Mouse (Mus musculus): ENCODE measurements around the gene C330007P06Rik. TPM values are rescaled to one million over a fixed set of nuclear protein-coding genes. Genes with fewer than 3 reads are reported as not detected.

C330007P06Rik gene
- polyA plus RNA-seq, 1 experiment, result 6.3 TPM

DNA sequence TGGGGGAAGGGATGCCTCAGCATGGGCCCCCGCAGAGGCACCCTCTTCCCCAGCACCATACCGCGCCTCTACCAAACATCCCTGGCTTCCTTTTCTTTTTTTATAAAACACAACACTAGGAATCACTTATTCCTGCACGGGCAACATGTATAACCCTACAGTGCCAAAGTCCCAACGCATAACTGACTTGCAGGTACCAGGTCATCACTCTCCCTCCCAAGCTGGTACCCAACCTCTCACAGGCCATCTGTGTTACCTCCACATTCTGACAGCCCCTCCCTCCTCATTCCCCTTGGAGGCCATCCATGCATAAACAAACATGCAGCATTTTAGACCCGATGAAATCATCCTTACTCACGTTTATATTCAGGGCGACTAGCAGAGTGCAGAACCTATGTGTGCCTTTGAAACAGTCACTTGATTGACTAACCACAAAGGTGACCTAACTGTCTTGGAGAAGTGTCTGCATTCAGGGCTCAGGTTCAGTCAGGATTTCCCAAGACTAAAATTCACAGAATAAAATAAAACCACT lies 57.5 kb downstream of the C330007P06Rik start:
- Histone ChIP-seq H3K79me2 (ENCODE audit: control insufficient read depth, insufficient read depth) (no peaks in the 10 kb centered on the region), H3K27me3 (ENCODE audit: control insufficient read depth, insufficient read depth, insufficient read length) (no peaks in the 10 kb centered on the region), H3K4me3 (ENCODE audit: insufficient read depth, poor library complexity, severe bottlenecking) (no peak overlapping the region), H3K36me3 (ENCODE audit: control insufficient read depth, insufficient read depth) (no peaks in the 10 kb centered on the region), H3ac (ENCODE audit: control insufficient read depth, insufficient read length, low read depth) (no peak overlapping the region), H3K79me3 (ENCODE audit: low read depth) (no peaks in the 10 kb centered on the region)
- no peak for TF ChIP-seq CEBPB (IDR thresholded peaks at IDR 0.05; ENCODE audit: low read depth)
- no peak for TF ChIP-seq FOSL1 (IDR thresholded peaks at IDR 0.05; ENCODE audit: insufficient read depth, low read length, poor library complexity, severe bottlenecking)
- TF ChIP-seq USF1 (IDR thresholded peaks at IDR 0.05; ENCODE audit: low read depth), result no peak
- TF ChIP-seq MAX (IDR thresholded peaks at IDR 0.05), result no peak
- TF ChIP-seq MYOG (IDR thresholded peaks at IDR 0.05; ENCODE audit: control insufficient read depth, extremely low read depth, insufficient read length), result no peak
- no peak for TF ChIP-seq MYOD1 (IDR thresholded peaks at IDR 0.05; ENCODE audit: control insufficient read depth, insufficient read length, low read depth)
- TF ChIP-seq CTCF (IDR thresholded peaks at IDR 0.05; ENCODE audit: control insufficient read depth, insufficient read depth, insufficient read length), result no peak

DNA sequence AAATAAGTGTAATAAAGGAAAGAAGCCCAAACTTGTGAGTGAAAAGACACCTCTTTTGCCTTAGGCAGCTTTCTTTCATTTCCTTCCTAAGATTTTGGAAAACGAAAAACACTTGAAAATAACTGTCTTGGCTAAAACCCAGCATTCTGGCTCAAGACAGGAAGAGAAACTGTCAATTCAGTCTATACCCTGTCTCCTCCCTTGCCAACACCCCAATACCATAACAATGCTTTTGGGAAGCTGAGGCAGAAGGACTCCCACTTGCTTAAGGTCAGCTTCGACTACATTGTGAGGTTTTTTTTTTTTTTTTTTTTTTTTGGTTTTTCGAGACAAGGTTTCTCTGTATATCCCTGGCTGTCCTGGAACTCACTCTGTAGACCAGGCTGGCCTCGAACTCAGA lies 58.5 kb downstream of the C330007P06Rik start:
- Histone ChIP-seq H3K4me3 (ENCODE audit: insufficient read depth, poor library complexity, severe bottlenecking) (no peak overlapping the region), H3K79me2 (ENCODE audit: control insufficient read depth, insufficient read depth) (no peaks in the 10 kb centered on the region), H3ac (ENCODE audit: control insufficient read depth, insufficient read length, low read depth) (no peak overlapping the region), H3K27me3 (ENCODE audit: control insufficient read depth, insufficient read depth, insufficient read length) (no peaks in the 10 kb centered on the region), H3K36me3 (ENCODE audit: control insufficient read depth, insufficient read depth) (no peaks in the 10 kb centered on the region), H3K79me3 (ENCODE audit: low read depth) (no peaks in the 10 kb centered on the region)
- TF ChIP-seq MAX (IDR thresholded peaks at IDR 0.05) (no peak), CTCF (IDR thresholded peaks at IDR 0.05; ENCODE audit: control insufficient read depth, insufficient read depth, insufficient read length) (no peak), MYOD1 (IDR thresholded peaks at IDR 0.05; ENCODE audit: control insufficient read depth, insufficient read length, low read depth) (no peak), MYOG (IDR thresholded peaks at IDR 0.05; ENCODE audit: control insufficient read depth, extremely low read depth, insufficient read length) (no peak), CEBPB (IDR thresholded peaks at IDR 0.05; ENCODE audit: low read depth) (no peak), USF1 (IDR thresholded peaks at IDR 0.05; ENCODE audit: low read depth) (no peak), FOSL1 (IDR thresholded peaks at IDR 0.05; ENCODE audit: insufficient read depth, low read length, poor library complexity, severe bottlenecking) (no peak)

DNA sequence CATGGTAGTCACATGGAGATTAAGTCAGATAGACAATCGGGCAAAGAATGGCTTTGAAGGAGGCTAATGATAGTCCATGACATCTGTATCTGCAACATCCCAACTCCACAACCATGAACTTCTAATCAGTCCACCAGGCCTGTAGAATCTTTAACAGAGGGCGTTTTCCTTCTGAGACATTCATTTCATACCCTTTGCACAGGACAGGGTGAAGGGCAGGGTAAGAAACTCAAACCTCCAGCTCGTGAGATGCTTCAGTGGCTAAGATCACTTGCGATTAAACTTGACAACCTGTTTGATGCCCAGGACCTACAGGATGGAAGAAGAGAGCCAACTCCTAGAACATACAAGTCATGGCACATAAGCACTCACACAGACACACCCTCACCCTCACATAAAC lies 58.9 kb downstream of the C330007P06Rik start:
- Histone ChIP-seq H3K79me3 (ENCODE audit: low read depth) (no peaks in the 10 kb centered on the region), H3K27me3 (ENCODE audit: control insufficient read depth, insufficient read depth, insufficient read length) (no peaks in the 10 kb centered on the region), H3K36me3 (ENCODE audit: control insufficient read depth, insufficient read depth) (no peaks in the 10 kb centered on the region), H3K4me3 (ENCODE audit: insufficient read depth, poor library complexity, severe bottlenecking) (no peak overlapping the region), H3ac (ENCODE audit: control insufficient read depth, insufficient read length, low read depth) (no peak overlapping the region), H3K79me2 (ENCODE audit: control insufficient read depth, insufficient read depth) (no peaks in the 10 kb centered on the region)
- TF ChIP-seq FOSL1 (IDR thresholded peaks at IDR 0.05; ENCODE audit: insufficient read depth, low read length, poor library complexity, severe bottlenecking) (no peak), USF1 (IDR thresholded peaks at IDR 0.05; ENCODE audit: low read depth) (no peak), MYOG (IDR thresholded peaks at IDR 0.05; ENCODE audit: control insufficient read depth, extremely low read depth, insufficient read length) (no peak), MYOD1 (IDR thresholded peaks at IDR 0.05; ENCODE audit: control insufficient read depth, insufficient read length, low read depth) (no peak), MAX (IDR thresholded peaks at IDR 0.05) (no peak), CTCF (IDR thresholded peaks at IDR 0.05; ENCODE audit: control insufficient read depth, insufficient read depth, insufficient read length) (no peak), CEBPB (IDR thresholded peaks at IDR 0.05; ENCODE audit: low read depth) (no peak)

DNA sequence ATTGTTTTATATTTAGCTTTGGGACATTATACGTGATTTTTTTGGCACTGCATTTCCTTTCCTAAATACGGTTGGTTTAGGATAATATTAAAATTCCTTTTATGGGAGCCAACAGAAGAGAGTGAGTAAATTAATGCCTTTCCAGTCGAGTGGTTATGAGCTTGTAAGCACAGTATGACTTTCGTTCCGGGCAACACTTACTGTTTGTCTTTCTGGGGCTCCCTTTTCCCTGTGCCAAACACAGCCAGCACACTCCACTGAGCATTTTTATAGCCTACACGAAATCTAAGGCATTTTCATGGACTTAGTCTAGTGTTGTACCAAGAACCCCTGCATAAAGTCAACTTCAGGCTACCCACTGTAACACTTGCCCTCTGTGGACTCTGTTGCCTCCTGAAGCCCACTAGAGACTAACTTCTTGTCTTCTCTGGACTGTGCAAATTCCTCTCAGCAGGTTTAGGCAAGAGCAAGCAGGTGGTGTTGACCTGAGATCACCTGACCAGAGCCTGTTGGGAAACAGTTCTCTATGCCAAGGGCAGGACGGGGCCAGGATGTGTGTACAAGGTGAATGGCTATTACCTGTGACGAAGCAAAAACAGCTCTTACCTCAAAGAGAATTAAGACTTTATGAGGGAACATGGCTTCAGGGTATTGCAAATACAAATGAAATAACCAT lies 59.6 kb downstream of the C330007P06Rik start:
- H3K36me3 ChIP-seq (ENCODE audit: control insufficient read depth, insufficient read depth), result no peaks in the 10 kb centered on the region
- H3K79me3 ChIP-seq (ENCODE audit: low read depth), result no peaks in the 10 kb centered on the region
- H3K79me2 ChIP-seq (ENCODE audit: control insufficient read depth, insufficient read depth), result no peaks in the 10 kb centered on the region
- H3K4me3 ChIP-seq (ENCODE audit: insufficient read depth, poor library complexity, severe bottlenecking), result no peak overlapping the region
- TF ChIP-seq CTCF (IDR thresholded peaks at IDR 0.05; ENCODE audit: control insufficient read depth, insufficient read depth, insufficient read length) (no peak), FOSL1 (IDR thresholded peaks at IDR 0.05; ENCODE audit: insufficient read depth, low read length, poor library complexity, severe bottlenecking) (no peak), MAX (IDR thresholded peaks at IDR 0.05) (no peak), USF1 (IDR thresholded peaks at IDR 0.05; ENCODE audit: low read depth) (no peak), MYOG (IDR thresholded peaks at IDR 0.05; ENCODE audit: control insufficient read depth, extremely low read depth, insufficient read length) (no peak), CEBPB (IDR thresholded peaks at IDR 0.05; ENCODE audit: low read depth) (no peak), MYOD1 (IDR thresholded peaks at IDR 0.05; ENCODE audit: control insufficient read depth, insufficient read length, low read depth) (no peak)
- H3ac ChIP-seq (ENCODE audit: control insufficient read depth, insufficient read length, low read depth), result no peak overlapping the region
- no peaks in the 10 kb centered on the region for H3K27me3 ChIP-seq (ENCODE audit: control insufficient read depth, insufficient read depth, insufficient read length)

DNA sequence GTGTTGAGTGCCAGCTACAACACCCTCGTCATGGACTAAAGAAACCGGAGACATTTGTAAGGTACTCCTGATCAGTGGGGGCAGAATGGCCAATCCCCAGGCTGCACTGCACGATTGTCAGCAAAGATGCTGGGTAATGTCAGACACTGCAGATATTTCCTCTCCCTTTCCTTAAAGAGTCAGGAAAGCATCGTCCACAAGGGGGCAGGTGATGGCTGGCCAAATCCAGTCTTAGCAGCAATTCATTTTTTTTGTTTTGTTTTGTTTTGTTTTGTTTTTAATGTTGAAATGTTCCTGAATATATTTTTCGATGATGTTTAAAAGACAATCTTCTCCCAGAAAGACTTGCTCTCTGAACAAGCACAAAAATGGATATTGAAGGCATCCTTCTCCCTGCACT lies 62.5 kb downstream of the C330007P06Rik start:
- no peaks in the 10 kb centered on the region for H3K79me3 ChIP-seq (ENCODE audit: low read depth)
- H3K27me3 ChIP-seq (ENCODE audit: control insufficient read depth, insufficient read depth, insufficient read length), result no peaks in the 10 kb centered on the region
- H3ac ChIP-seq (ENCODE audit: control insufficient read depth, insufficient read length, low read depth), result no peak overlapping the region
- no peak overlapping the region for H3K4me3 ChIP-seq (ENCODE audit: insufficient read depth, poor library complexity, severe bottlenecking)
- no peaks in the 10 kb centered on the region for H3K36me3 ChIP-seq (ENCODE audit: control insufficient read depth, insufficient read depth)
- no peaks in the 10 kb centered on the region for H3K79me2 ChIP-seq (ENCODE audit: control insufficient read depth, insufficient read depth)
- TF ChIP-seq FOSL1 (IDR thresholded peaks at IDR 0.05; ENCODE audit: insufficient read depth, low read length, poor library complexity, severe bottlenecking) (no peak), CTCF (IDR thresholded peaks at IDR 0.05; ENCODE audit: control insufficient read depth, insufficient read depth, insufficient read length) (no peak), CEBPB (IDR thresholded peaks at IDR 0.05; ENCODE audit: low read depth) (no peak), MYOG (IDR thresholded peaks at IDR 0.05; ENCODE audit: control insufficient read depth, extremely low read depth, insufficient read length) (no peak), MYOD1 (IDR thresholded peaks at IDR 0.05; ENCODE audit: control insufficient read depth, insufficient read length, low read depth) (no peak), MAX (IDR thresholded peaks at IDR 0.05) (no peak), USF1 (IDR thresholded peaks at IDR 0.05; ENCODE audit: low read depth) (no peak)

All from C2C12 (cell line).